Mouse (Mus musculus): Measurements from ENCODE around the gene Fbxo2.
"Not testable (repeated sequence)": the region's sequence is repeated elsewhere in the genome, so short reads cannot be mapped to it uniquely, and the experiment has no call there.

The Fbxo2 gene

GRCm38 (mm10) chr4:148160436-148161390, at the start of gene Fbxo2, which contains the start of gene Fbxo44:
TSS of gene Fbxo2 (plus strand) at chr4:148160621.
TSS of gene Fbxo44 (minus strand) at chr4:148160482.
- no peak for DNase-seq (ENCODE audit: low spot score in 2 of 2)

DNA sequence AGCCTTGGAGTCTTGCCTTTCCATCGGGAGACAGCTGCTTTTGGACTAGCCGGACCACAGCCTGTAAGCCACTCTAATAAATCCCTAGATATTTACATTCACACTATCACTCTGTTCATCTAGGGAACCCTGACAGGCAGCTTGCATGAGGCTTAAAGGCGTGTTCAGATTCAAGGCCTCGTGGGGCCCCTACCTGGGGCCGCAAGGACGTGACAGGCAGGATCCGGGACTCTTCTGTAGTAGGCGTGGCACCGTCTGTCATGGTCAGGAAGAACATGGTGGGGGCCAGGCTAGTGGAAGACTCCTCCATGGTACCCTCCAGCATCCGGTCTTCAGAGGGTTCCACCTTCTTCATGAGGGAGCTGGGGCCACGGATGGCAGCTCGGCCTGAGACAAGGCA, 47.9 kb upstream of the Fbxo2 start:
- no peak for DNase-seq (ENCODE audit: low spot score in 2 of 2)

DNA sequence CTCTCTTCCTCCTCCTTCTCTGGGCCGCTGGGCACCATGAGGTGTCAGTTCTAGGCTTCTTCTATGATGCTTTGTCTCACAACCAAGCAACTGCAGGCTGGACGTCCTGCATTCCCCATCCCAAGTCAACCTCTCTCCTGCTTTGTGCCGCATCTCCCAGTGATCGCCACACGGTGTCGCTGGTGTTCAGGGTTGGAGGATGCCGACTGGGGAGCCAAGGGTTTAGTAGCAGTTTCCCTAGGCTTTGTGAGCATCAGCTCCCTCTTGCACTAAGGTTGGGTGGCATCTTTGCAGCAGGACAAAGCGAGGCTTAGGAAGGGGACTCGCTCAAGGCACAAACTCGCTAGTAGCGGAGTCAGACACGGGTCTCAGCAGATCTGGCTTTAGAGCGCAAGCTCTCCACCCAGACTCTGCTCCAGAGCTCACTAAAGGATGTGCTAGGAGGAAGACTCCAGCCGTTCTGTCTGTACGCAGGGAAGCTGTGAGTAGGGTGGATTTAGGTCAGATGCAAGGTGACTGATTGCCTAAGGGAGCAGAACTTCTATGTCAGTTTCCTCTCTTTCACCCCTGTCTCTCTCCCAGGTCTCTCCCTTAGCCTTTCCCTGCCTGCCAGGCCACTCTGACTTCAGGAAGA, 45.5 kb upstream of the Fbxo2 start:
- peak; percentile 75 to 87 for DNase-seq (ENCODE audit: low spot score in 2 of 2)

- DNase-seq (ENCODE audit: low spot score in 2 of 2), result peak in 1 of 2 experiments; percentile 30
These were observed 45.0 kb upstream of the Fbxo2 start for GRCm38 (mm10) chr4:148115467-148115866.

DNA sequence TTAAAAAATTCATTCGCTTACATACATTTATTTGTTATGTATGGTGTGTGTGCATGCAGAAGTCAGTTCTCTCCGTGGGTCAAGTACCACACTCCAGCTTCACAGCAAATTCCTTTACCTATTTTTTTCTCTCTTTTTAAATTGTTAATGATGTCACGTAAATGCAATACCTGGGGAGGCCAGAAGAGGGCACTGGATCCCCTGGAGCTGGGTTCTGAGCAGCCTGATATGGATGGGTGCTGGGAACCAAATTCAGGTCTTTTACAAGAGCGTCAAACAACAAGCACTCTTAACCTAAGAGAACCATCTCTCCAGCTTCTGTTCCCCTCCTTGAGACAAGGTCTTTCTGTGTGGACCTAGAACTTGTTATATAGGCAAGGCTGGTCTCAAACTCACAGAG, 43.8 kb upstream of the Fbxo2 start:
- no peak for DNase-seq (ENCODE audit: low spot score in 2 of 2)

DNA sequence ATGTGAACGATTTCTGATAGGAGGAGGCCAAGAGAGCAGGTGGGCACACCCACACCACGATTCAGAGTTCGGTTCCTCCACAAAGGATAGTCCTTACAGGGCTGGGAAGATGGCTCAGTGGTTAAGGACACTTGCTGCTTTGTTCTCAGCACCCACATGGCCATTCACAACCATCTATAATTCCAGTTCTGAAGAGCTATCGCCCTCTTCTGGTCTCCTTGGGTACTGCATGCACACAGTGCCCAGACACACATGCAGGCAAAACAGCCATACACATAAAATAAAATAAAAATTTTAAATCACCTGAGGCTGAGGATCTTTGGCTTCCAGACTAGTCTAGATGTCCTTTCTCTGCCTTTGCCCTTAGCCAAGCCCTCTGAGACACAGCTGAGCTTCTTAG, 43.0 kb upstream of the Fbxo2 start:
- no peak for DNase-seq (ENCODE audit: low spot score in 2 of 2)

DNA sequence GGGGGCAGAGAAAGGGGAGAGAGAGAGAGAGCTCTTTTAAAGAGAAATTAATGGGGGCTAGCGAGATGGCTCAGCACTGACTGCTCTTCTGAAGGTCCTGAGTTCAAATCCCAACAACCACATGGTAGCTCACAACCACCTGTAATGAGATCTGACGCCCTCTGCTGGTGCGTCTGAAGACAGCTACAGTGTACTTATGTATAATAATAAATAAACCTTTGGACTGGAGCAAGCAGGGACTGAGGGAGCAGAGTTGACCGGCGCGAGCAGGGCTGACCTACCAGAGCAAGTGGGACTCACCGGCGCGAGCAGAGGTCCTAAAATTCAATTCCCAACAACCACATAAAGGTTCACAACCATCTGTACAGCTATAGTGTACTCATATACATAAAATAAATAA, 40.8 kb upstream of the Fbxo2 start:
- DNase-seq (ENCODE audit: low spot score in 2 of 2), result not testable (repeated sequence)

- no peak for DNase-seq (ENCODE audit: low spot score in 2 of 2)
These were observed 39.9 kb upstream of the Fbxo2 start for GRCm38 (mm10) chr4:148120555-148120954.

GRCm38 (mm10) chr4:148121362-148121761, 39.1 kb upstream of the Fbxo2 start:
- no peak for DNase-seq (ENCODE audit: low spot score in 2 of 2)

- no peak for DNase-seq (ENCODE audit: low spot score in 2 of 2)
These were observed 38.3 kb upstream of the Fbxo2 start for GRCm38 (mm10) chr4:148121982-148122693.

GRCm38 (mm10) chr4:148122694-148123066, 37.7 kb upstream of the Fbxo2 start:
- no peak for DNase-seq (ENCODE audit: low spot score in 2 of 2)

DNA sequence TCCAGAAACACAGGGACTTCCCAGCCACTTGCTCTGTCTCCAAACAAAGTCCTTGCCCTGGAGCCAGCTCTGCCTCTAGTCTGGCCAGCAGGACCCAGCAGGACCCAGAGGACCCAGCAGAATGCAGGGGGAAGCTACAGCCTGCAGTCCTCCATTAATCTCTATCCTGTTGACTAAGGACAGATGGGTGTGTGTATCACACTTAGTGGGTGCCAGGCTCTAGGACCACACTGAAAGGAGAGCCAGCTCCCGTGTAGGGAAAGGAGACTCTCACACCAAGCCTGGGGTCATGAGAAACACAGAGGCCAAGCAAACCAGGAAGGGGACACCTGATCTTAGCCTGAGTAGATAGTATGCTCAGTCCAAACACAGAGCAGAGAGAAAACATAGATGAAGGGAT, 32.2 kb upstream of the Fbxo2 start:
- DNase-seq (ENCODE audit: low spot score in 2 of 2), result no peak

GRCm38 (mm10) chr4:148128672-148129071, 31.7 kb upstream of the Fbxo2 start:
- DNase-seq (ENCODE audit: low spot score in 2 of 2), result no peak

- DNase-seq (ENCODE audit: low spot score in 2 of 2), result no peak
These were observed 30.3 kb upstream of the Fbxo2 start, which contains the start of gene Mad2l2 for GRCm38 (mm10) chr4:148130133-148130532. TSS of gene Mad2l2 (plus strand) at chr4:148130384.

GRCm38 (mm10) chr4:148130561-148131413, 29.6 kb upstream of the Fbxo2 start, which contains the start of gene Draxin:
TSS of gene Draxin (minus strand) at chr4:148130698.
- DNase-seq (ENCODE audit: low spot score in 2 of 2), result no peak

DNA sequence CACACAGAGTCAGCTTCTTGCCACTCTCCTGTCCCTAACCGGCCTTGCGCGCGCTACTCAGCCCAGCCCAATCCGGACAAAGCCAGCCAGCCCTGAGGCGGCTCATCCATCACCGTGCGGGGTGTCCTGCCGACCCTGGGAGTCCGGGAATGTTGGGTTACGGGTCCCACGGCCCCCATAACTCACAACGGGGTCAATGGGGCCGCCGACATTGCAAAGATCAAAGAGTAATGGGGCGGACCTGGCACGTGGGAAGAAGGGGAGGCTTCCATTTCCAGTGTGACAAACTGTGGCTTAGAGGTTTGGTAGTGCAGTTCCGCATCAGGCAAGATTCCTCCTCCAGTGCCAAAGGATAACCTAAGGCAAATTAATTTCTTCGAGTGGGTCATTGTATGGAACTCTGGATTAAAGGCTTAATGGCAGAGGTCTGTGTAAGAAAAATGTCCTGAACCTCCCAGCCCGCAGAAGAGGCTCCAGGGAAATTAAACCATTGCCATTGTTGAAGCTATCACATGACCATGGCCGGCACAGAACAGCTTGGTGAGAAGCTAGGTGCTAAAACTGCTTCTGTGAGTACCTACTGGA, 28.8 kb upstream of the Fbxo2 start:
- no peak for DNase-seq (ENCODE audit: low spot score in 2 of 2)

DNA sequence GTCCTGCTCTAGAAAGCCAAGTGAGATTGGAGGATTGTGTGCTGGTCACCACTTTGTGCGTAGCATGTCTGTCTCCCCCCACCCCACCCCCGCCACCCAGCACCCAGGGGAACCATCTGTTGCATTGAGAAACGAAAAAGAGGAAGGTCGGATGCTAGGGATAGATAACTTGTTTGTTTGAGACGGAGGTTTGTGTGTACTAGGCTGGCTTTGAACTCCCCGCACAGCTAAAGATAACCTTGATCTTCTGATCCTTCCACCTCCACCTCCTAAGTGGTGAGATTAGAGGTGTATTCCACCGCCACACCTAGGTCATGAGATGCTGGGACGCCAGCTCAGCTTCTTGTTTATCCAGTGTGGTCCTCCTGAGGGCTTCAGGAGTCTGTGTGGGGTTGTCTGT, 25.4 kb upstream of the Fbxo2 start:
- no peak for DNase-seq (ENCODE audit: low spot score in 2 of 2)

- no peak for DNase-seq (ENCODE audit: low spot score in 2 of 2)
These were observed 22.9 kb upstream of the Fbxo2 start for GRCm38 (mm10) chr4:148137503-148137902.

GRCm38 (mm10) chr4:148139767-148140097, 20.7 kb upstream of the Fbxo2 start:
- no peak for DNase-seq (ENCODE audit: low spot score in 2 of 2)

GRCm38 (mm10) chr4:148140098-148141011, 20.1 kb upstream of the Fbxo2 start:
- peak; percentile 89 for DNase-seq (ENCODE audit: low spot score in 2 of 2)
